Mouse (Mus musculus): Measurements from ENCODE around the gene Crocc. TPM values are rescaled to one million over a fixed set of nuclear protein-coding genes. Genes with fewer than 3 reads are reported as not detected.

Crocc gene
- polyA plus RNA-seq, 2 experiments from 2014 or later, result 1.4 TPM; not detected in 1

DNA sequence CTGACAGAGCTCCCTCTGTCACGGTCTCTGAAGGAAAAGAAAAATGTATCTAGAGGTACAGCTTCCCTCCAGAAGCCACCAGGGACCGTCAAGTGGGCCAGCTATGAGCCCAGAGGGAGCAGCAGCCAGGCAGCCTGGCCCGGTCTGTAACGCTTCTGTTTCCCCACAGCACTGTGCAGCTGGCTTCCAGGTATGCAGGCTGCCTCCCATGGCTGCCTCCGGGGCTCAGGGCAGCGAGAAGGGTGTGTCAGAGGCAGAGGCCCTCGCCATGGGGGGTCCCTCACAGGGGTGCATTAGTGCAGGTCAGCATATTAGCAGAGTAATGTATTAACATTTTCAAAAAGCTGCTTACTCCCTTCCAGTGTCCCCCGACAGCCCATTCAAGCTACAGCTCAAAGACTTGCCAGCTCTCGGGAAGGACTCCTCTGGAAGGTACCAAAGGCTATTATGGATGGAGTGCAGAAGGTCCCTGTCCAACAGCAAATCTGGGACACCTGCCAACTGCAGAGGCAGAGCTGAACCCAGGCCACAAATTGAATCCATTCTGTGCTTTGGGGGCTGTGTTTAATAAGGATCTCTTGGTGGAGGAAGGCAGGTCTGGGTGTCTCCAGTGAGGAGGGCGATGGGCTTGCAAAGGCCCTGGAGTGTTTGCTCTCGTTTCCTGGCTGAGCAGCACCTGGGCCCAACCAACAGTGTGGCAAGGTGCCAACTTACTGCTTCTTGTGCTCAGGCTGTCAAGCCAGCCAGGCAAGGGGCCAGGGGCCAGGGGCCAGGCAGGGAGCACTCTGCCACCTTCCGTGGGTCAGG, 6.6 kb upstream of the Crocc start:
- no peak for ATAC-seq

DNA sequence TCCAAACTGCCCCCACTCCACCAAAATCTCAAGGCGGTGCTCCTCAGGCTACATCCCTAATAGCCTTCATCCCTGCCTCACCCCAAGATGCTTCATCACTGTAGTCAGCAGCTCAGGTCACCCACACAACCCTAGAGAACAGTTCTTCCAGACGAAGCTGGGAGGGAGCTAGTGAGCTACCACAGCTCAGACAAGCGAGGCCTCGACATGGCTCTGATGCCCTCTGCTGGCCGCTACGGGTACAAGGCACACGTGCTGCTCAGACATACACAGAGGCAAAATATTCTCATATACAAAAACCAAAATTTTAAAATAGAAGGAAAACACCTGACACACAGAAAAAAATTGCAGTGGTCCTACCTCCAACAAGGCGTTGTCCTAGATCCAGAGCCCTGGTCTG, 4.8 kb upstream of the Crocc start:
- ATAC-seq, result peak; percentile 53

DNA sequence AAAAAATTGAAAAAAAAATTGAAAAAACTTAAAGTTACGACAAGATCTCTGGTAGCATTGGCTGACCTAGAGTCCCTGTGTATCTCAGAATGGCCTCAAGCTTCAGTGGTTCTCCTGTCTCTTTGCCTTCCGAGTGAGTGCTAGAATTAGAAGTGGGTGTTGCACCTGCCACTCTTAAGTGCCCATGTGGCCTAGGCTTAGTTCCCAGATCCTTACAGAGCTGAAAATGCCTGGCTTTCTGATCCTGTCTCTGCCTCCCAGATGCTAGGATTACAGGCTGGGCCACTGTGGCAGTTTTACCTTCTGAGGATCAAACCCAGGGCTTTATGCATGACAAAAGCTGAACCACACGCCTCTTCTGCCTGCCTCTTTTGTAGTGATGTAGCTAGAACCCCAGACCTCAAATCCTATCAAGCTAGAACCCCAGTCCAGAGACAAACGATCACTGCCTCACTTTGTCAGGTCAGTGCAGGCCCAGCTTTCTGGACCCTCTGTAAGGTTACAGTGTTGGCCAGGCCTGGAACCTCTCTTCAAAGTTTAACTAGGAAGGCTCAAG, 3.8 kb upstream of the Crocc start:
- ATAC-seq, result no peak

DNA sequence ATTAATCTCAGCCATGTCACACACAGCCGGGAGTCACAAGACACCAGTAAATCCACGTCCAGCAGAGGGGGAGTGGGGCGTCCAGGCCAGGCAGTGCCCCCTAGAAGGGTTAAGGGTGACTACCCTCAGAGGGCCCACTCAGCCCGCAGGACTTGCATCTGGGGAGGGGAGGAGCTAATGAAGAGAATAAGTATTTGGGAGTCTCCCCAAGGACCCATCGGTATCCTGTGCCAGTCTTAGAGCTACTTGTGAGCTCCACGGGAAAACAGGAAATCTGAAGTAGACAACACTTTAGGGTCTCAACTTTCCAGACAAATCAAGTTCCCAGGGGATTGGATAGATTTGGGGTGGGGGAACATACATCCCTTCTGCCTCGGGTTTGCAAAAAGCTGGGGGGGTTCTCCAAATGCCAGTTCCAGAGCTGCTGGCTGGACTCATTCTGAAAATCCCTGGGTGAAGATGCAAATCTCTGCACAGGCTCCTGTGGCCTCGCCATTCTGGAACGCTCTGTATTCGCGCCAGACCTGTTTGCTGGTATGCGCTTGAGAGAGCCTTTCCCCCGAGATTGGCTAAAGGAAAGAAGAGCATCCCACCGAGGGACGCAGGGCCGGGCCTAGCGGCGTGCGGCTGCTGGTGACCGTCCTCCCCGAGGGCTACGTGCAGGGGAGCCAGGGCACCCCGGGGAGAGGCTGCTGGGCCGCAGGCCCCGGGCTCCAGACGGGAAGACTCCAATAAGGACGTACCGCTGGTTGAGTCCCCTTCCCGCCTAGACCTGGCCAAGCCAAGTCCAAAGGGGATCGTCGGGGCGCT, 529 bp downstream of the Crocc start:
- ATAC-seq, result peak; percentile 0

DNA sequence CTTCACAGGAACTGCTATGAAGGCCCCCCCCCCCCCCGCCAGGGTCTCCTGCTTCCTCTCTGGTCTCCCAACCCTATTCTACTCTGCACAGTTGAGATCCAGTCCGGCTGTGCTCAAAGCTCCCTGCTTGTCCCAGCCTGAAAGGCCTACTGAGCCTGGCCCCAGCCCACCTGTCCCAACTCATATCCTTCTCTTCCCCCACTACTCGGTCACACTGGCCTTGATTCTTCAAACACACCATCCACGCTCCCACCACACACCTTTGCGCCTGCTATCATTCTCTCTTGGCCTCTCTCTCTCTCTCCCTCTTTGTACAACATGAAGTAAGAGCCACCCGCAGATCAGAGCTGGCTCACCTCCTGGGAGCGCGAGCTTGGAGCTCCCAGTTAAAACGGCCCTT, 1.5 kb downstream of the Crocc start:
- ATAC-seq, result no peak

- ATAC-seq, result no peak
Measured at GRCm38 (mm10) chr4:141056970-141057369, 3.4 kb downstream of the Crocc start.

- no peak for ATAC-seq
Measured at GRCm38 (mm10) chr4:141053568-141054161, 6.7 kb downstream of the Crocc start.

DNA sequence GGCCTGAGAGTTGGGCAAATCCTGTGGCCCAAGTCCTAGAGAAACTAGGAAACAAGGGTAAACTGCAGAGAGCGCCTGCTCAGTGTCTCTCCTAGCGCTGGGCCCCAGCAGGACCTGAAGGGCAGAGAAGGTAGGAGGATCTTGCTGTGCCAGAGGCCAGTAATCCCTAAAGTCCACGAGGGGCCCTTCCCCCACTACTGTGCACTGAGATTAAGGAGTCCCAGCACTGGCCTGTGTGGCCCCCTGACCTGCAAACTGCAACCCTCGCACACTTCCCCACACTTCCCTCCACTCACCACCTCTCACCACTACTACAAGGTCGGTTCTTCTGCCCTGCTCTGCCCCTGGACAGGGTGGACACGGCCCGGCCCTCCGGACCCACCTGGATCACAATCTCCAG, 7.2 kb downstream of the Crocc start:
- no peak for ATAC-seq

DNA sequence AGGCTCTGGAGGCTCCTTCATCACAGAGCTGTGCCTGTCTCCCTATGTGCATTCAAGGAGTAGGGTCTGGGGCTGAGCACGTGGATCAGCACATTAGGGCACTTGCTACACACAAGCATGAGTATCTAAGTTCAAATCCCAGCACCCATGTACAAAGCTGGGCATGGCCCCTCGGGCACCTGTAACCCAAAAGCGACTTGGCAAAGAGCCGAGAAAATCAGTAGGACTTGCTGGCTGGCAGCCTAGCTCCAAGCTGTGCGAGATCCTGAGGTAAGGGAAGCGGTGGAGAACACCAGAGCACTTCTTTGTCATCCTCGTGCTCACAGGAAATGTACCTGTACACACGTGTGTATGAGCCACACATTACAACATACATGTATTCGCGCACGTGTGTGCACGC, 7.9 kb downstream of the Crocc start:
- ATAC-seq, result no peak

GRCm38 (mm10) chr4:141049476-141049835, 10.9 kb downstream of the Crocc start:
- ATAC-seq, result no peak

- no peak for ATAC-seq
Measured at GRCm38 (mm10) chr4:141048810-141049475, 11.4 kb downstream of the Crocc start.

GRCm38 (mm10) chr4:141044816-141045215, 15.5 kb downstream of the Crocc start:
- peak; percentile 85 for ATAC-seq

GRCm38 (mm10) chr4:141041117-141041516, 19.2 kb downstream of the Crocc start:
- ATAC-seq, result no peak

DNA sequence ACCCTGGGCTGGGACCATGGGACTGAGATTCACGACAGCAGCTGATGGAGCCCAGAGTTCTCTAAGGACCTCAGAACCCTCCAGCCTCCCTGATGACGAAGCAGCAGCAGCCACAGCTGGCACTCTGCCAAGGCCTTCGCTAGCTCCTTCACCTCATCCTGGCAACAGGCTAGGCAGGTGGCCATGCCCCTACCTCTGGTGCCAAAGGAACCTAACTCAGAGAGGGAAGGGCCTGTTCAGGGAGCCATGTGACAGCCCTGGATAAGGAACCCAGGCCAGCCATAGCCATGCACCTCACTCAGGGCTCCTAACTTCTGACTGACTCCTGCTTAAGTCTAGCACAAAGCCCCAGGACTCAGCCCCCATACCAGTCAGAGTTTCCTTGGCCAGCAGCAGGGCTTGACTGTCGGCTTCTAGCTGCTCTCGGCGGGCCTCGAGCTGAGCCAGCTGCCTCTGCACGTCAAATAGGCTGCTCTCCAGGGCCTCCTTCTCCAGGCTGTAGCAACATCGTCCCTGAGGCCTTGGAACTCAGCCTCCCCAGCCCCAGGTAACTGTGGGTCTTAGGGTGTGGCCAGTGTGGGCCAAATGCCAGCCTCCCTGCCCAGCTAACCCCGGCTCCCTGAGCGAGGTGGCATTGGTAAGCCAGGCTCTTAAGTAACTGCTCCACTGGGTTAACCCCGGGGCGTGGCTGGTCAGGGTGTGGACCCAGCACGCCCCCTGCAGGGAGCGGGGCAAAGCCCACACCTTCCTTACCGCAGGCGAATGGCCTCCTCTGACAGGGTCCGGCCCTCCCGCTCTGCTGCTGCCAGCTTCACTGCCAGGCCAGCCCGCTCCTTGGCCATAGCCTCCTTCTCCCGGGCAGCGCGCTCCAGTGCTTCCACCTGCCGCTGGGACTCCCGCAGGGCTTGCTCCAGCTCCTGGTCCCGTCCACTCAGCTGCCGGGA, 26.5 kb downstream of the Crocc start:
- ATAC-seq, result no peak

DNA sequence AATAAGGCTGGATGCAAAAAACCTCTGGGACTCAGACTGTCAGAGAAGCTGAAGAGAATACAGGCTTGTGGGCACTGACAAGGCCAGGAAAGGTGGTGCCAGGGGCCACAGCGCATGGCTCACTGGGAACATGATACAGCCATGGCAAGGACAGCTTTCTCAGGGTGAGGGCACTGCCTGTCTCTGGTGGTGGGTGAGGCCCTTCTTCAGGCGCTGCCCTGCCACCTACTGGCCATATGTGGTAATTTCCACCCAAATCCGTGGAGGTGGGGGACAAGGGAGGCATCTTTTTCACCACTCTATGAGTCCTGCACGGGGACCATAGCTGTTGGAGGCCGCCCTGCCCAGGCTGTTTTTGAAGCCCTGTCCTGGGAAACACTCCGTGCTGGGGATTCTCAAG, 28.6 kb downstream of the Crocc start:
- ATAC-seq, result peak; percentile 86

DNA sequence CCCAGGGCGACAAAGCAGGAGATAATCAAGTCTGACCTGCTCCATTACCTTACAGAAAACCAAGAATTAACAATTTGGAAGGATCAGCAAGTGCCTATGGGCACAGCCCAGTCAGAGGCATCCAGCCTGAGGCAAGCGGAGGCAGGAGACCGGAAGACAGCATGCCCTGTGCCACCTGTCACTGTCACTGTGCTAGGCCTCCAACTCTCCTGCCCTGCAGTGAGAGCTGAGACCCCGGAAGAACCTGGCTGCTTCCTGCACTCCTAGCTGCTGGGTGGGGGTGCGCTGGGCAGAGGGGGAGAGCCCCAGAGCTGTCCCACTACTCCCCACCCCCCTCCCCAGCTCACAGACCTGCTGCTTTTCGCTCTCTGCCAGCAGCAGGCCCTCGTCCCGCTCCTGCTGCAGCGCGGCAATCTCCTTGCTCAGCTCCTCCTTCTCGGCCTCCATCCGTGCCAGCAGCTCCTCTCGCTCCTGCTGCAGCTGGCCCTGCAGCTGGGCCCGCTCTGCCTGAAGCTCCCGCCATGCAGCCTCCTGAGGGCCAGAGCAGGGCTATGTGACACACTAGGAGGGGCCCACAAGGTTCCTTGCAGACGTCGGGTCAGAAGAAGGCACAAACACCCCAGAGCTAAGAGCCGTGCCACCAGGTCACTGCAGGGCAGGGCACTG, 29.7 kb downstream of the Crocc start:
- ATAC-seq, result no peak

DNA sequence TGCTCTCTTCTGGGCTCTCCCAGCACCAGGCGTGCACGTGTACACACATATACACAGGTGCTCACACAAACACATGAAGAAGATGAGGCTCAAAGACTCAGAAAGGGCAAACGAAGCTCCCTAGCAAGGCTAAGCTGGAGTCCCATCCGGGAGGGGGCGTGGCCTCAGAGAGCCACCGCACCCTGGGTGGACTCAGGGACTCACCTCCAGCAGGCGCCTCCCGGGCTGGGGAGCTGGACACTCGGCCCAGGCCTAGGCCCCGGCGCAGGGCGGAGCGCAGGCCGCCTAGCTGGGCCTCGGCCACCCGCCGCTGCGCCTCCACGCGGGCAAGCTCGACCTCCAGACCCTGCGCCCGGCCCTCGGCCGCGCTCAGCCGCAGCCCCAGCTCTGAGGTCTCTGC, 35.4 kb downstream of the Crocc start:
- ATAC-seq, result no peak

DNA sequence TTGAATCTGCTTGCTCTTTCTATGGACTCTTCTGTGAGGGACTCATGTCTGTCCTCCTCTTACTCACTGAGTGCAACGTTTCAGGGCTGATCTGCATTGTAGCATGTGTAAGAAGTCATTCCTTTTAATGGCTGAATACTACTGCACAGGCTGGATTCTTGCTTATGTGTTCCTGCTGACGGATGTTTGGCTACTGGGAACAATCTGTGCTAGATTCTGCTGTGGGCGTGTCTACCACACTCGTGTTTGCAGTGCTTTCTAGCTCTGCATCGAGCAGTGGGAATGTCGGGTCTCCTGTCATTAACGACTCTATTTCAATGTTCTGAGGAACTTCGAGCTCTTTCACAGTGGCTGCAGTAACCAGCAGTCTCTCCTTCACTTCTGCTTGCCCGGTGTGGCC, 36.3 kb downstream of the Crocc start:
- no peak for ATAC-seq

DNA sequence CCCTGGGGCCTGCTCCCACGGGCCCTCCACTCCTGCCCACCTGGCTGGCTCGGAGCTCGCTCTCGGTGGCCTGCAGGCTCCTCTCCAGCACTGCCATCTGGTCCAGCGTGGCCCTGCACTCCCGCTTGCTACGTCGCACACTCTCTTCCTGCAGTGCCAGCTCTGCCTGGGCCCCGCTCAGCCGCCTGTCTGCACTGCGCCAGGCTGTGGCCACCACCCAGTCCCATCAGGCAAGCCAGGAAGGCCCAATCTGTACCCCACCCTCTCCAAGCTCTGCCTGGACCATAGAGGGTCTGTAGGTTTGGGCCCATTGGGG, 38.8 kb downstream of the Crocc start:
- ATAC-seq, result no peak

DNA sequence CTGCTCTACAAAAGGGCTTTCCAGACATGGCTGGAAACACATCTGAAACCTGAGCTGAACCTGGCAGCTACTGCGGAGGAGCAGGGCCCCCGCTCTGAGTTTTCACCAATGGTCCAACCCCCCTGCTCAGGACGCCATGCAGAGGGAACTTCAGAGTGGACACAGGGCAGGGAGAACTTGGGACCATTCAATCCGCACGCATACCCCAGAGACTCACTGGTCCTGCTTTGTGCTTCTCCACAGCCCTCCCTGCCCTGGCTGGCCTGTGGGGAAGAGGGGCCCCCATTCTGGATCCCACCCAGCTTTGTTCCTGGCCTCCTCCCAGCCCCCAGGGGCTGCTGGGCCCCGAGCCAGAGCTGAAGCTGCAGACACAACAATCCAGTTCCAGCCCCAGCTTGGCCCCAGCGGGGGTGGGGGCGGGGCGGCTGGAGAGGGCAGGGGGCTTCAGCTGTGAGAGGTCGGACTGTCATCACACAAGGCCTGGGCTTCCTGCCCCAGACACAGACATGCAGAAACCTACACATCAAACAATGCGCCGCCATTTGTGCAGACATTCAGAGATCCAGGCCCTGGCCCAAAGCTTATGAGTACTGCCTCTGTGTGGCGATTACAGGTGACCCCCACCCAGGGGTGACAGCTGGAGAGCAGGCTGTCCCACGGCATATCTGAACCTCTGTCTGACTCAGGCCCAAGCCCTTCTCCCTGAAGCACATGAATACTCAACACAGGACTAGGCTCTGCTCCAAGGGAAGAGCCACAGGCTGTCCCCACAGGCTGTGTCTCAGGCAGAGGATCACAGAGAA, 39.3 kb downstream of the Crocc start:
- ATAC-seq, result no peak
